Mouse (Mus musculus) CH12.LX (cell line): ENCODE measurements around the gene Rerg. TPM values are rescaled to one million over a fixed set of nuclear protein-coding genes. Genes with fewer than 3 reads are reported as not detected.
A peak's percentile ranks its signal among the peaks of the same experiment; 100 is the strongest.

ENCODE experiments used
- DNase-seq: peaks from one replicate; pipeline ENCODE4 v3.0.0-alpha.2; 2013; ENCODE audit errors: extremely low read depth
- H3K27ac ChIP-seq: 2 replicates; pipeline ENCODE4 v1.5.1; 2012; ENCODE audit warnings: low read depth, mild to moderate bottlenecking, control low read depth, moderate library complexity; ENCODE audit not compliant: insufficient read depth
- H3K27me3 ChIP-seq: replicated peaks from 2 replicates; pipeline ENCODE3; 2012; ENCODE audit warnings: inconsistent platforms
- H3K36me3 ChIP-seq, 2 experiments: replicated peaks in 1 of 2; 2 replicates each; pipeline versions ENCODE3 to v1.6.1; 2012; ENCODE audit warnings: inconsistent platforms in 1 of 2, low read length in 1 of 2, mild to moderate bottlenecking in 1 of 2, mixed read lengths in 1 of 2, moderate library complexity in 1 of 2; ENCODE audit not compliant: control insufficient read depth in 1 of 2, insufficient read depth in 1 of 2
- H3K4me1 ChIP-seq, 2 experiments: 2 replicates each; pipeline ENCODE4 v1.6.1; 2012; ENCODE audit warnings: inconsistent platforms in 1 of 2, moderate library complexity in 1 of 2; ENCODE audit not compliant: insufficient read depth in 2 of 2, control insufficient read depth in 1 of 2
- H3K4me2 ChIP-seq: 2 replicates; pipeline ENCODE4 v1.6.1; 2012; ENCODE audit warnings: low read depth, mild to moderate bottlenecking, control low read depth; ENCODE audit not compliant: poor library complexity, insufficient read depth, severe bottlenecking
- H3K4me3 ChIP-seq, 3 experiments: fragments of 150-350 bp in 1 of 3; sonication (generic) in 1 of 3; replicated peaks in 1 of 3; 2 replicates each; pipeline versions ENCODE3 to v1.5.1; 2011 to 2012; ENCODE audit warnings: low read depth in 2 of 3, low read length in 2 of 3, mild to moderate bottlenecking in 2 of 3, moderate library complexity in 2 of 3, control low read depth in 1 of 3, improper control_type of control experiment in 1 of 3, inconsistent platforms in 1 of 3, mixed read lengths in 1 of 3; ENCODE audit not compliant: poor library complexity in 1 of 3
- H3K79me2 ChIP-seq: replicated peaks from 2 replicates; pipeline ENCODE4 v1.6.1; 2012; ENCODE audit warnings: mild to moderate bottlenecking, moderate library complexity; ENCODE audit not compliant: control insufficient read depth, poor library complexity, insufficient read depth, severe bottlenecking; ENCODE audit errors: extremely low read depth
- H3K9ac ChIP-seq: 2 replicates; pipeline ENCODE4 v1.6.1; 2012; ENCODE audit warnings: low read depth, mild to moderate bottlenecking, control low read depth, moderate library complexity; ENCODE audit not compliant: insufficient read depth
- H3K9me3 ChIP-seq: replicated peaks from 2 replicates; pipeline ENCODE3; 2012; ENCODE audit warnings: low read length, inconsistent platforms, mixed read lengths
- BHLHE40 ChIP-seq: IDR thresholded peaks from 2 replicates; pipeline ENCODE4 v1.6.1; 2011; ENCODE audit warnings: mild to moderate bottlenecking, low read depth, low read length, improper control_type of control experiment
- CHD1 ChIP-seq: IDR thresholded peaks from 2 replicates; pipeline ENCODE4 v1.6.1; 2012; ENCODE audit warnings: low read depth, low read length, improper control_type of control experiment, inconsistent platforms
- CHD2 ChIP-seq: IDR thresholded peaks from 2 replicates; pipeline ENCODE4 v1.6.1; 2011; ENCODE audit warnings: low read length, improper control_type of control experiment
- CTCF ChIP-seq, 2 experiments: IDR thresholded peaks in 1 of 2; conservative IDR thresholded peaks in 1 of 2; 2 replicates each; pipeline ENCODE4 v1.5.1; 2011 to 2012; ENCODE audit warnings: low read depth in 2 of 2, low read length in 2 of 2, improper control_type of control experiment in 1 of 2, inconsistent platforms in 1 of 2, mild to moderate bottlenecking in 1 of 2, moderate library complexity in 1 of 2
- E2F4 ChIP-seq: IDR thresholded peaks from 2 replicates; pipeline ENCODE4 v1.6.1; 2011; ENCODE audit warnings: low read depth, low read length, improper control_type of control experiment; ENCODE audit not compliant: insufficient replicate concordance
- EP300 ChIP-seq: IDR thresholded peaks from 2 replicates; pipeline ENCODE4 v1.6.1; 2011; ENCODE audit warnings: low read length, improper control_type of control experiment
- ETS1 ChIP-seq: conservative IDR thresholded peaks from 2 replicates; pipeline ENCODE4 v1.6.1; 2012; ENCODE audit warnings: low read depth, mild to moderate bottlenecking, inconsistent platforms, low read length, improper control_type of control experiment, moderate library complexity
- GABPA ChIP-seq: IDR thresholded peaks from 2 replicates; pipeline ENCODE4 v1.6.1; 2012; ENCODE audit warnings: low read depth, low read length, improper control_type of control experiment, inconsistent platforms; ENCODE audit not compliant: insufficient replicate concordance
- HCFC1 ChIP-seq: IDR thresholded peaks from 2 replicates; pipeline ENCODE4 v1.6.1; 2012; ENCODE audit warnings: low read depth, mild to moderate bottlenecking, inconsistent platforms, low read length, improper control_type of control experiment
- JUND ChIP-seq: conservative IDR thresholded peaks from 2 replicates; pipeline ENCODE4 v1.6.1; 2011; ENCODE audit warnings: low read depth, low read length, improper control_type of control experiment
- MAX ChIP-seq: IDR thresholded peaks from 2 replicates; pipeline ENCODE4 v1.6.1; 2011; ENCODE audit warnings: low read length, improper control_type of control experiment
- MXI1 ChIP-seq: IDR thresholded peaks from 2 replicates; pipeline ENCODE4 v1.6.1; 2011; ENCODE audit warnings: mild to moderate bottlenecking, low read depth, low read length, improper control_type of control experiment
- SIN3A ChIP-seq: IDR thresholded peaks from 2 replicates; pipeline ENCODE4 v1.6.1; 2012; ENCODE audit warnings: low read length, improper control_type of control experiment, inconsistent platforms
- SMC3 ChIP-seq: IDR thresholded peaks from 2 replicates; pipeline ENCODE4 v1.6.1; 2011; ENCODE audit warnings: low read depth, low read length, improper control_type of control experiment
- UBTF ChIP-seq: IDR thresholded peaks from 2 replicates; pipeline ENCODE4 v1.6.1; 2012; ENCODE audit warnings: low read depth, mild to moderate bottlenecking, inconsistent platforms, low read length, improper control_type of control experiment, moderate library complexity
- USF1 ChIP-seq: IDR thresholded peaks from 2 replicates; pipeline ENCODE4 v1.6.1; 2014; ENCODE audit warnings: low read depth, mild to moderate bottlenecking, inconsistent platforms, low read length, improper control_type of control experiment
- USF2 ChIP-seq: conservative IDR thresholded peaks from 2 replicates; pipeline ENCODE4 v1.6.1; 2011; ENCODE audit warnings: low read depth, low read length, improper control_type of control experiment
- ZKSCAN1 ChIP-seq: IDR thresholded peaks from 2 replicates; pipeline ENCODE4 v1.6.1; 2012; ENCODE audit warnings: low read depth, inconsistent platforms, low read length, improper control_type of control experiment, borderline replicate concordance
- ZNF384 ChIP-seq: IDR thresholded peaks from 2 replicates; pipeline ENCODE4 v1.6.1; 2012; ENCODE audit warnings: low read depth, low read length, improper control_type of control experiment, inconsistent platforms
- dilution Hi-C: fragments of 300-500 bp; cut with MboI; formaldehyde crosslinking; loops from 2 replicates; pipeline ENCODE4 v1.14.3; 2020; ENCODE audit warnings: low sequenced_read_pairs; ENCODE audit not compliant: extremely low pct_unique_long_range_greater_than_20kb, extremely low pct_ligation_motif_present
- in situ Hi-C: fragments of 300-500 bp; cut with MboI; formaldehyde crosslinking; loops from 3 replicates; pipeline ENCODE4 v1.14.3; 2019; ENCODE audit warnings: low sequenced_read_pairs, low pct_ligation_motif_present, low pct_unique_long_range_greater_than_20kb, mixed read lengths
- polyA plus RNA-seq: library from polyadenylated mRNA; unstranded; fragments of >175 nt; gene quantifications from 2 replicates; pipeline ENCODE4 v1.2.1, GENCODE M21; 2012; ENCODE audit warnings: low read depth; ENCODE audit not compliant: insufficient read length
- total RNA-seq, 2 experiments: library from RNA; depleted of rRNA; stranded (reverse); fragments of 300-350 nt in 1 of 2; fragments of >200 nt in 1 of 2; gene quantifications; 2 replicates each; pipeline ENCODE4 v1.2.3; 2012 to 2014

Gene Rerg
- total and polyA plus RNA-seq, 3 experiments = not detected

DNA sequence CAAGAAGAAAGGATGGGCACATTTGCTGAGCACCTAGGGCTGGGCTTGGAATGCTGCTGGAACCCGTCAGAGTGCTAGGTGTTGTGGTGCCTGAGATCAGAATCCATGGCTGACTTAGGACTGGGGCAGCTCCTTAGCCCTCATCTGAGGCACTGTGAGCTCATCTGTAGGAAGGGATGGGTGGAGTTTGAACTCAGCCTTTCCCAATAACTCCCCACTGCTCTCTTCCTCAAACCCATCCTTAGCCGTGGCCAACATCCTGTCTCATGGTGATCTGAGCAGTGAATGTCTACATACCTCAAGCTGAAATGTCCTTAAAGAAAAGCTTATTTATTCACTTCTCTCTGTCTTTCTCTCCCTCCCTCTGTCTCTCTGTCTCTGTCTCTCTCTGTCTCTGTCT is 19.3 kb downstream of the Rerg start:
- no peak for DNase-seq
- Histone ChIP-seq H3K9me3 (no peaks in the 10 kb centered on the region), H3K4me1 (no peaks in the 10 kb centered on the region), H3K27ac (no peak overlapping the region), H3K36me3 (no peaks in the 10 kb centered on the region), H3K4me3 (no peak overlapping the region), H3K79me2 (no peaks in the 10 kb centered on the region), H3K4me2 (no peak overlapping the region), H3K9ac (no peak overlapping the region), H3K27me3 (no peaks in the 10 kb centered on the region)
- TF ChIP-seq SMC3 = no peak
- TF ChIP-seq ETS1 = no peak
- TF ChIP-seq BHLHE40 = no peak
- no peak for TF ChIP-seq JUND
- no peak for TF ChIP-seq MAX
- TF ChIP-seq CTCF (conservative IDR thresholded peaks at IDR 0.05 in 1 of 2, IDR thresholded peaks at IDR 0.05 in 1 of 2; ENCODE audit: low read depth in 2 of 2, low read length in 2 of 2) = no peak
- TF ChIP-seq ZNF384 = no peak
- no peak for TF ChIP-seq EP300
- TF ChIP-seq MXI1 = no peak
- TF ChIP-seq CHD1 = no peak
- TF ChIP-seq USF2 = no peak
- no peak for TF ChIP-seq HCFC1
- TF ChIP-seq E2F4 = no peak
- in situ Hi-C loops = no loop called here
- dilution Hi-C loops = no loop called here

DNA sequence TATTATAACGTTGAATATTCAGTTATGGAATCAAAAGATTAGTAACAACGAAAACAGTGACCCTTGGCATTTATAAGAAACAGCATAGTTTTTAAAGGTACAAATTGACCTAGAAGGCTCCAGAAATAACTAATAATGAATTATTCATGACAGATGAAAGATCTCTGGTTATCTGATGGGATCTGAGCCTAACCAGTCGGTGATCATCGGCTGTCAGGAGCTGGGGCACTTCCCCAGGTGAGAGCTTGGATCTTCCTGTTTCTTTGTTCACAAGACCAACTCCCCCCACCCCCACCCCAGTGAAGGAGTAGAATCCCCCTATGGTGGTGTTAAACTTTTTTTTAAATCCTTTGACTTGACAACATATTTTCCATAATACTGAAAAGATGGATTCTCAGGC is 20.5 kb downstream of the Rerg start:
- Histone ChIP-seq H3K4me2 (no peak overlapping the region), H3K27me3 (no peaks in the 10 kb centered on the region), H3K79me2 (no peaks in the 10 kb centered on the region), H3K9ac (no peak overlapping the region), H3K9me3 (no peaks in the 10 kb centered on the region), H3K27ac (no peak overlapping the region), H3K36me3 (no peaks in the 10 kb centered on the region), H3K4me3 (no peak overlapping the region), H3K4me1 (no peaks in the 10 kb centered on the region)
- no peak for DNase-seq
- TF ChIP-seq UBTF (no peak), ZKSCAN1 (no peak), ETS1 (no peak), USF1 (no peak), BHLHE40 (no peak), USF2 (no peak)
- in situ Hi-C loops (no loop called here), dilution Hi-C loops (no loop called here)

DNA sequence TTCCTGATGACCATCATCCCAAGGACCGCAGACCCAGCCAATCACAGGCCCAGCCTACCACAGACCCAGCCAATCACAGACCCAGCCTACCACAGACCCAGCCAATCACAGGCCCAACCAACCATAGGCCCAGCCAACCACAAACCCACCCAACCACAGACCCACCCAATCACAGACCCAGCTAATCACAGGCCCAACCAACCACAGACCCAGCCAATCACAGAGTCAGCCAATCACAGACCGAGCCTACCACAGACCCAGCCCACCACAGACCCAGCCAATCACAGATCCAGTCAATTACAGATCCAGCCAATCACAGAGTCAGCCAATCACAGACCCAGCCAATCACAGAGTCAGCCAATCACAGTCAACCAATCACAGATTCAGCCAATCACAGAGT is 23.4 kb downstream of the Rerg start:
- Histone ChIP-seq H3K79me2 (no peaks in the 10 kb centered on the region), H3K4me3 (no peak overlapping the region), H3K9me3 (no peaks in the 10 kb centered on the region), H3K36me3 (no peaks in the 10 kb centered on the region), H3K9ac (no peak overlapping the region), H3K27ac (no peak overlapping the region), H3K4me2 (no peak overlapping the region), H3K4me1 (no peaks in the 10 kb centered on the region), H3K27me3 (no peaks in the 10 kb centered on the region)
- TF ChIP-seq ZKSCAN1 = no peak
- TF ChIP-seq GABPA = no peak
- peak; percentile 41; the same call in 1 of the 2 replicates for TF ChIP-seq CHD2
- no peak for TF ChIP-seq SIN3A
- TF ChIP-seq E2F4 = no peak
- no peak for TF ChIP-seq CHD1
- in situ Hi-C loops (no loop called here), dilution Hi-C loops (no loop called here)
- DNase-seq = no peak
